Mouse (Mus musculus): Measurements from ENCODE around the gene Dync2li1.

DNA sequence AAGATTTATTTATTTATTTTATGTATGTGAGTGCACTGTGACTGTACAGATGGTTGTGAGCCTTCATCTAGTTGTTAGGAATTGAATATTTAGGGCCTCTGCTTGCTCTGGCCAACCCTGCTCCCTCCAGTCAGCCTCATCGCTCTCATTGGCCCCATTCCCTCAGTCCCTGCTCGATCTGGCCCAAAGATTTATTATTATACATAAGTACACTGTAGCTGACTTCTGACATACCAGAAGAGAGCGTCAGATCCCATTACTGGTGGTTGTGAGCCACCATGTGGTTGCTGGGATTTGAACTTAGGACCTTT is 31.1 kb downstream of the Dync2li1 start:
- TF ChIP-seq CTCF (IDR thresholded peaks at IDR 0.05; ENCODE audit: borderline replicate concordance, extremely low read depth, insufficient read depth, insufficient read length) (no peak), POLR2A (IDR thresholded peaks at IDR 0.05; ENCODE audit: borderline replicate concordance, extremely low read depth, insufficient read depth, insufficient read length, poor library complexity, severe bottlenecking) (no peak)

Measured in brain, embryonic 14.5 days (tissue).